Mouse (Mus musculus): ENCODE results near the gene Tbcb.
"Not testable (repeated sequence)": the region's sequence is repeated elsewhere in the genome, so short reads cannot be mapped to it uniquely, and the experiment has no call there.

Tbcb gene

GRCm38 (mm10) chr7:30231669-30232454 is at the start of gene Tbcb, which contains the start of gene Polr2i:
Gene Tbcb, minus strand, starts transcription at chr7:30232272.
Gene Polr2i, plus strand, starts transcription at chr7:30231948.
- peak; percentile 99 for DNase-seq (ENCODE audit: low spot score)

GRCm38 (mm10) chr7:30281522-30281921 is 49.5 kb upstream of the Tbcb start:
- DNase-seq (ENCODE audit: low spot score): no peak

- DNase-seq (ENCODE audit: low spot score): peak; percentile 90
These were observed 48.6 kb upstream of the Tbcb start for GRCm38 (mm10) chr7:30280670-30281138.

- DNase-seq (ENCODE audit: low spot score): peak; percentile 92
These were observed 48.0 kb upstream of the Tbcb start, which contains the start of the genes Thap8 and Wdr62 for GRCm38 (mm10) chr7:30279951-30280669. Gene Thap8, plus strand, starts transcription at chr7:30280094. Gene Wdr62, minus strand, starts transcription at chr7:30280419.

- DNase-seq (ENCODE audit: low spot score): no peak
These were observed 47.5 kb upstream of the Tbcb start for GRCm38 (mm10) chr7:30279536-30279935.

- no peak for DNase-seq (ENCODE audit: low spot score)
These were observed 46.8 kb upstream of the Tbcb start for GRCm38 (mm10) chr7:30278911-30279310.

GRCm38 (mm10) chr7:30274383-30274782 is 42.3 kb upstream of the Tbcb start:
- DNase-seq (ENCODE audit: low spot score): no peak

- DNase-seq (ENCODE audit: low spot score): no peak
These were observed 37.6 kb upstream of the Tbcb start for GRCm38 (mm10) chr7:30269641-30270040.

- no peak for DNase-seq (ENCODE audit: low spot score)
These were observed 34.7 kb upstream of the Tbcb start for GRCm38 (mm10) chr7:30266780-30267179.

- no peak for DNase-seq (ENCODE audit: low spot score)
These were observed 33.9 kb upstream of the Tbcb start for GRCm38 (mm10) chr7:30265935-30266334.

GRCm38 (mm10) chr7:30265531-30265930 is 33.5 kb upstream of the Tbcb start:
- no peak for DNase-seq (ENCODE audit: low spot score)

- DNase-seq (ENCODE audit: low spot score): no peak
These were observed 33.0 kb upstream of the Tbcb start for GRCm38 (mm10) chr7:30265041-30265440.

GRCm38 (mm10) chr7:30251956-30252954 is 20.2 kb upstream of the Tbcb start:
- peak; percentile 52 for DNase-seq (ENCODE audit: low spot score)

- not testable (repeated sequence) for DNase-seq (ENCODE audit: low spot score)
These were observed 5.3 kb upstream of the Tbcb start for GRCm38 (mm10) chr7:30237374-30237773.

- DNase-seq (ENCODE audit: low spot score): no peak
These were observed 3.6 kb upstream of the Tbcb start, which contains the start of gene Ovol3 for GRCm38 (mm10) chr7:30235625-30236024. Gene Ovol3, minus strand, starts transcription at chr7:30235725.

GRCm38 (mm10) chr7:30235091-30235490 is 3.0 kb upstream of the Tbcb start:
- DNase-seq (ENCODE audit: low spot score): no peak

- DNase-seq (ENCODE audit: low spot score): no peak
These were observed 2.3 kb upstream of the Tbcb start for GRCm38 (mm10) chr7:30234276-30234858.

- DNase-seq (ENCODE audit: low spot score): no peak
These were observed 1.3 kb upstream of the Tbcb start for GRCm38 (mm10) chr7:30233387-30233786.

GRCm38 (mm10) chr7:30232631-30233148 is 618 bp upstream of the Tbcb start:
- peak; percentile 68 for DNase-seq (ENCODE audit: low spot score)

GRCm38 (mm10) chr7:30231328-30231668 is 774 bp downstream of the Tbcb start:
- no peak for DNase-seq (ENCODE audit: low spot score)

GRCm38 (mm10) chr7:30224206-30224605 is 7.9 kb downstream of the Tbcb start:
- DNase-seq (ENCODE audit: low spot score): no peak

All from urinary bladder, postnatal 14 days (tissue).